Mouse (Mus musculus) ES-E14 (cell line): Measurements from ENCODE around the gene St3gal4.

ENCODE experiments used
- CHD2 ChIP-seq: IDR thresholded peaks from 2 replicates; pipeline ENCODE4 v1.6.1; 2014; ENCODE audit warnings: mild to moderate bottlenecking, low read depth, low read length, inconsistent platforms
- HCFC1 ChIP-seq: IDR thresholded peaks from 2 replicates; pipeline ENCODE4 v1.6.1; 2012; ENCODE audit warnings: low read length, inconsistent platforms, borderline replicate concordance; ENCODE audit not compliant: insufficient read depth
- MAFK ChIP-seq: IDR thresholded peaks from 2 replicates; pipeline ENCODE4 v1.6.1; 2014; ENCODE audit warnings: mild to moderate bottlenecking, low read depth, low read length, inconsistent platforms; ENCODE audit not compliant: insufficient read depth
- ZC3H11A ChIP-seq: IDR thresholded peaks from 2 replicates; pipeline ENCODE4 v1.6.1; 2012; ENCODE audit warnings: low read depth, mild to moderate bottlenecking, inconsistent platforms, low read length, borderline replicate concordance

GRCm38 (mm10) chr9:35058596-35059354, 60.3 kb downstream of the St3gal4 start:
- no peak for TF ChIP-seq ZC3H11A
- no peak for TF ChIP-seq CHD2
- no peak for TF ChIP-seq MAFK
- no peak for TF ChIP-seq HCFC1
